Mouse (Mus musculus): ENCODE results near the gene Rpl35a.

GRCm38 (mm10) chr16:33082951-33083350, 26.7 kb downstream of the Rpl35a start:
- TF ChIP-seq GATA1 (IDR thresholded peaks at IDR 0.05; ENCODE audit: low read length) (no peak), TAL1 (IDR thresholded peaks at IDR 0.05; ENCODE audit: low read length) (no peak)
